Mouse (Mus musculus): Measurements from ENCODE around the gene Ccdc141.

- peak in 2 of 3 experiments; percentile 12 to 30 for TF ChIP-seq MYOG (IDR thresholded peaks at IDR 0.05; ENCODE audit: control insufficient read depth in 1 of 3, insufficient read depth in 1 of 3, insufficient read length in 2 of 3, low read depth in 2 of 3)
- no peak for TF ChIP-seq POLR2A (IDR thresholded peaks at IDR 0.05; ENCODE audit: insufficient read length, low read depth)
- no peak for TF ChIP-seq USF1 (IDR thresholded peaks at IDR 0.05; ENCODE audit: low read depth)
- no peak for TF ChIP-seq TCF3 (IDR thresholded peaks at IDR 0.05; ENCODE audit: insufficient read length, low read depth)
- TF ChIP-seq TCF12 (IDR thresholded peaks at IDR 0.05; ENCODE audit: insufficient read depth, poor library complexity, severe bottlenecking) = no peak
- TF ChIP-seq CEBPB (IDR thresholded peaks at IDR 0.05; ENCODE audit: insufficient read depth, poor library complexity, severe bottlenecking) = no peak
- TF ChIP-seq MAX (IDR thresholded peaks at IDR 0.05; ENCODE audit: low read depth) = no peak
- no peak for TF ChIP-seq E2F4 (IDR thresholded peaks at IDR 0.05; ENCODE audit: insufficient read depth)
- no peak for TF ChIP-seq REST (IDR thresholded peaks at IDR 0.05; ENCODE audit: insufficient read depth, insufficient read length)
Measured at GRCm38 (mm10) chr2:77080657-77081056, 89.8 kb downstream of the Ccdc141 start.

All from myocyte (in vitro differentiated cells).